Mouse (Mus musculus) limb, embryonic 12.5 days (tissue): Measurements from ENCODE around the gene Telo2. TPM values are rescaled to one million over a fixed set of nuclear protein-coding genes. Genes with fewer than 3 reads are reported as not detected.

ENCODE experiments used
- ATAC-seq: fragments of 200-750 bp; cut with Nextera tagmentation; 2 replicates; pipeline ENCODE4 v1.8.0; 2017; ENCODE audit warnings: low read depth, moderate TSS enrichment; ENCODE audit not compliant: insufficient number of reproducible peaks, insufficient read depth, low FRiP score, low TSS enrichment
- H3K27ac ChIP-seq: fragments of 300-500 bp; sonication (generic); 2 replicates; pipeline ENCODE4 v1.5.1; 2016; ENCODE audit warnings: mild to moderate bottlenecking, moderate library complexity
- H3K27me3 ChIP-seq: fragments of 300-500 bp; sonication (generic); 2 replicates; pipeline ENCODE4 v1.6.1; 2016; ENCODE audit warnings: mild to moderate bottlenecking, moderate library complexity
- H3K36me3 ChIP-seq: fragments of 300-500 bp; sonication (generic); 2 replicates; pipeline ENCODE4 v1.6.1; 2016; ENCODE audit warnings: mild to moderate bottlenecking, moderate library complexity
- H3K4me1 ChIP-seq: fragments of 300-500 bp; sonication (generic); replicated peaks from 2 replicates; pipeline ENCODE4 v1.6.1; 2016
- H3K4me2 ChIP-seq: fragments of 300-500 bp; sonication (generic); 2 replicates; pipeline ENCODE4 v1.6.1; 2016; ENCODE audit warnings: mild to moderate bottlenecking, moderate library complexity
- H3K4me3 ChIP-seq: fragments of 300-500 bp; sonication (generic); replicated peaks from 2 replicates; pipeline ENCODE4 v1.5.1; 2016; ENCODE audit warnings: mild to moderate bottlenecking
- H3K9ac ChIP-seq: fragments of 300-500 bp; sonication (generic); replicated peaks from 2 replicates; pipeline ENCODE4 v1.6.1; 2016; ENCODE audit warnings: mild to moderate bottlenecking, moderate library complexity
- H3K9me3 ChIP-seq: fragments of 300-500 bp; sonication (generic); 2 replicates; pipeline ENCODE4 v1.6.1; 2016; ENCODE audit warnings: mild to moderate bottlenecking, moderate library complexity
- WGBS: fragments of 180-500 bp; shearing (Covaris S2); methylation state at CpG from one replicate; pipeline ENCODE4 v1.1.7; 2016; 5-methylcytosine and 5-hydroxymethylcytosine counted together
- polyA plus RNA-seq: library from polyadenylated mRNA; unstranded; fragments of >200 nt; fragmentation: Nextera tagmentation; extraction: Ambion mirVana; gene quantifications from 2 replicates; pipeline ENCODE4 v1.2.1, GENCODE M21; 2016

The Telo2 gene
- polyA plus RNA-seq, 1 experiment from 2014 or later: 60.1 TPM

- no peaks in the 10 kb centered on the region for H3K9me3 ChIP-seq
- H3K9ac ChIP-seq: no peak overlapping the region
- H3K4me3 ChIP-seq: no peak overlapping the region
- WGBS: 93% methylated on average over 11 of the region's 11 CpGs
- H3K4me1 ChIP-seq: no peaks in the 10 kb centered on the region
- no peak for ATAC-seq
- no peak overlapping the region for H3K27ac ChIP-seq
- H3K4me2 ChIP-seq: no peak overlapping the region
- peaks cover 94% of the 10 kb centered on the region for H3K36me3 ChIP-seq
- no peaks in the 10 kb centered on the region for H3K27me3 ChIP-seq
Measured at GRCm38 (mm10) chr17:25101338-25101737, 14.4 kb downstream of the Telo2 start.

GRCm38 (mm10) chr17:25100052-25100451 lies 15.7 kb downstream of the Telo2 start:
- Histone ChIP-seq H3K4me3 (no peak overlapping the region), H3K4me1 (no peaks in the 10 kb centered on the region), H3K9me3 (no peaks in the 10 kb centered on the region), H3K9ac (no peak overlapping the region), H3K4me2 (no peak overlapping the region), H3K36me3 (peaks cover 82% of the 10 kb centered on the region), H3K27ac (no peak overlapping the region), H3K27me3 (no peaks in the 10 kb centered on the region)
- WGBS: 93% methylated on average over 6 of the region's 6 CpGs
- ATAC-seq: no peak

GRCm38 (mm10) chr17:25096221-25096620 lies 19.5 kb downstream of the Telo2 start:
- Histone ChIP-seq H3K4me1 (no peaks in the 10 kb centered on the region), H3K36me3 (peaks cover 77% of the 10 kb centered on the region), H3K4me2 (no peak overlapping the region), H3K9ac (no peak overlapping the region), H3K9me3 (no peaks in the 10 kb centered on the region), H3K27me3 (no peaks in the 10 kb centered on the region), H3K27ac (no peak overlapping the region), H3K4me3 (no peak overlapping the region)
- no peak for ATAC-seq
- 82% methylated on average over 2 of the region's 2 CpGs for WGBS

GRCm38 (mm10) chr17:25090450-25090849 lies 25.3 kb downstream of the Telo2 start:
- Histone ChIP-seq H3K9me3 (no peaks in the 10 kb centered on the region), H3K4me2 (no peak overlapping the region), H3K27me3 (no peaks in the 10 kb centered on the region), H3K27ac (no peak overlapping the region), H3K4me1 (peaks cover 4% of the 10 kb centered on the region), H3K36me3 (peaks cover 63% of the 10 kb centered on the region), H3K4me3 (no peak overlapping the region), H3K9ac (no peak overlapping the region)
- WGBS: 91% methylated on average over 10 of the region's 10 CpGs
- no peak for ATAC-seq

GRCm38 (mm10) chr17:25089158-25089557 lies 26.6 kb downstream of the Telo2 start:
- WGBS: 95% methylated on average over 10 of the region's 10 CpGs
- Histone ChIP-seq H3K9me3 (no peaks in the 10 kb centered on the region), H3K36me3 (peaks cover 54% of the 10 kb centered on the region), H3K4me1 (peaks cover 17% of the 10 kb centered on the region), H3K27ac (no peak overlapping the region), H3K9ac (no peak overlapping the region), H3K4me2 (no peak overlapping the region), H3K4me3 (no peak overlapping the region), H3K27me3 (no peaks in the 10 kb centered on the region)
- no peak for ATAC-seq

GRCm38 (mm10) chr17:25086724-25087123 lies 29.0 kb downstream of the Telo2 start:
- H3K36me3 ChIP-seq: peaks cover 35% of the 10 kb centered on the region
- no peak for ATAC-seq
- H3K9me3 ChIP-seq: no peaks in the 10 kb centered on the region
- no peaks in the 10 kb centered on the region for H3K27me3 ChIP-seq
- H3K4me2 ChIP-seq: no peak overlapping the region
- H3K9ac ChIP-seq: no peak overlapping the region
- no peak overlapping the region for H3K4me3 ChIP-seq
- no peak overlapping the region for H3K27ac ChIP-seq
- peaks cover 41% of the 10 kb centered on the region for H3K4me1 ChIP-seq
- WGBS: 87% methylated on average over 7 of the region's 7 CpGs

- peaks cover 57% of the 10 kb centered on the region for H3K4me1 ChIP-seq
Measured at GRCm38 (mm10) chr17:25084835-25085385, 30.9 kb downstream of the Telo2 start.

GRCm38 (mm10) chr17:25083444-25083931 lies 32.3 kb downstream of the Telo2 start, which contains the start of gene Tmem204:
Gene Tmem204, minus strand, starts transcription at chr17:25083591.
- Histone ChIP-seq H3K27ac (peak within 1 kb of the TSS; percentile 98), H3K4me2 (peak within 1 kb of the TSS; percentile 26), H3K4me1 (peaks cover 57% of the 10 kb centered on the region), H3K27me3 (no peaks in the 10 kb centered on the region), H3K9me3 (no peaks in the 10 kb centered on the region), H3K9ac (0 out of 2 replicates have a peak within 1 kb of the TSS, but pooled peaks have one; percentile 31), H3K4me3 (no peak within 1 kb of the TSS), H3K36me3 (peaks cover 25% of the 10 kb centered on the region)
- whole genome bisulfite sequencing: 11% methylated on average over 7 of the region's 7 CpGs
- peak; percentile 92 for ATAC-seq

More at GRCm38 (mm10) chr17:25084835-25085385, 30.9 kb downstream of the Telo2 start:
- Histone ChIP-seq H3K9ac (no peak overlapping the region), H3K4me3 (no peak overlapping the region), H3K36me3 (peaks cover 37% of the 10 kb centered on the region), H3K4me2 (no peak overlapping the region), H3K27ac (peak overlapping the region; percentile 98), H3K9me3 (no peaks in the 10 kb centered on the region), H3K27me3 (no peaks in the 10 kb centered on the region)
- WGBS: 58% methylated on average over 13 of the region's 13 CpGs
- ATAC-seq: no peak

GRCm38 (mm10) chr17:25082887-25083286 lies 32.9 kb downstream of the Telo2 start:
- Histone ChIP-seq H3K4me3 (no peak overlapping the region), H3K27ac (peak overlapping the region; percentile 98), H3K36me3 (peaks cover 19% of the 10 kb centered on the region), H3K4me2 (no peak overlapping the region), H3K9ac (0 out of 2 replicates have a peak overlapping the region, but pooled peaks have one; percentile 31), H3K27me3 (no peaks in the 10 kb centered on the region), H3K9me3 (no peaks in the 10 kb centered on the region), H3K4me1 (peaks cover 60% of the 10 kb centered on the region)
- ATAC-seq: no peak; the same call in 1 of the 2 replicates
- 33% methylated on average over 3 of the region's 3 CpGs for WGBS

- Histone ChIP-seq H3K36me3 (peaks cover 16% of the 10 kb centered on the region), H3K9ac (no peak overlapping the region), H3K27me3 (no peaks in the 10 kb centered on the region), H3K27ac (peak overlapping the region; percentile 98), H3K4me1 (peaks cover 61% of the 10 kb centered on the region), H3K4me2 (no peak overlapping the region), H3K4me3 (no peak overlapping the region), H3K9me3 (no peaks in the 10 kb centered on the region)
- ATAC-seq: no peak
- WGBS: 51% methylated on average over 14 of the region's 14 CpGs
Measured at GRCm38 (mm10) chr17:25082081-25082847, 33.5 kb downstream of the Telo2 start.

- H3K4me3 ChIP-seq: peak overlapping the region; percentile 20; the same call in 1 of the 2 replicates
- H3K36me3 ChIP-seq: peaks cover 20% of the 10 kb centered on the region
- H3K9me3 ChIP-seq: no peaks in the 10 kb centered on the region
- no peak overlapping the region; the same call in 1 of the 2 replicates for H3K9ac ChIP-seq
- H3K4me1 ChIP-seq: peaks cover 61% of the 10 kb centered on the region
- no peaks in the 10 kb centered on the region for H3K27me3 ChIP-seq
- 54% methylated on average over 11 of the region's 11 CpGs for WGBS
- no peak overlapping the region for H3K4me2 ChIP-seq
- no peak for ATAC-seq
- H3K27ac ChIP-seq: peak overlapping the region; percentile 70
Measured at GRCm38 (mm10) chr17:25080960-25081381, 34.8 kb downstream of the Telo2 start.
